Mouse (Mus musculus) adrenal gland, adult 18-20 months (tissue): ENCODE data around the gene Creb3l4. TPM values are rescaled to one million over a fixed set of nuclear protein-coding genes. Genes with fewer than 3 reads are reported as not detected.

Source experiments
- DNase-seq, 2 experiments: peaks; one replicate each; pipeline ENCODE4 v3.0.0; 2021 to 2022; ENCODE audit warnings: low spot score in 2 of 2
- microRNA-seq, 2 experiments: library from miRNA; unstranded; fragments of <30 nt; microRNA quantifications; one replicate each; pipeline ENCODE4 v1.2.0; 2021; ENCODE audit warnings: borderline number of aligned reads in 2 of 2
- total RNA-seq, 2 experiments: library from RNA; stranded (reverse); gene quantifications; 1 replicate in 1 of 2; 2 replicates in 1 of 2; pipeline ENCODE4 v1.2.3; 2021

The Creb3l4 gene
- total RNA-seq, 2 experiments from 2014 or later = 0.36 to 0.38 TPM

DNA sequence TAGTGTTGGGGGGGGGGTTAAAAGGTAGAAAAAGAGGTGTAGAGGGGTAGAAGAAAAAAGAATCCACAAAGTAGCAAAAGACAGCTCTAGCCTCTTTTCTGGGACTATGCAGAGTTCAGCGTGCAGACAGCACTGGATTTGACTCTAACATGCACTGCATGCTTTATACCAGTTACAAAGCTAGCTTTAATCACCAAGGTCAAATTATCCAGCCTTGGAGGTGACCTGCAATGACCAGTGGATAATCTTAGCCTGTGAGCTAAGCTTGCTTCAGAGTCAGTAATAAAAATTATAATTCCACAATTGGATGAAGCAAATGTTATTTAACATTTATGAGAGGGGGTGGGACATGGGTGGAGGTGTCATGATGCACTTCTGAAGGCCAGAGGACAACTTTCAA is 47.7 kb downstream of the Creb3l4 start:
- DNase-seq = no peak

DNA sequence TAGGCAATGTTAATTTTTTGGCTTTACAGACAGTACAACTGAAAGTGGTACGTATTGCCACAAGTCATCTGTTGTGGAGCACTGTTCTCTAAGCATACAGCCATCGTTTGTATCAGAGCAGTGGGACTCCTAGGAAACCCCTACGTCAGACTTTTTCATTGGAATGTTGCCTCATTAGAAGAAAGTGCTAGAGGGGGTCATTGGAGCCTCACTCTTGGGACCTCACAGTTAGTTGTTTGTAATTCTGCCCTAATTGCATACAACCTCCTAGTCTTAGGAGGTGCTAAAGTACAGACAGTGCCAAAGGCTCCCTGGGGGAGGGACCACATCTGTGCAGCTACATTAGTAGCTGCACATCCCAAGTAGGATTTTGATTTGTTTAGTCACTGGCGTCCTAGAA is 48.6 kb downstream of the Creb3l4 start:
- no peak for DNase-seq

DNA sequence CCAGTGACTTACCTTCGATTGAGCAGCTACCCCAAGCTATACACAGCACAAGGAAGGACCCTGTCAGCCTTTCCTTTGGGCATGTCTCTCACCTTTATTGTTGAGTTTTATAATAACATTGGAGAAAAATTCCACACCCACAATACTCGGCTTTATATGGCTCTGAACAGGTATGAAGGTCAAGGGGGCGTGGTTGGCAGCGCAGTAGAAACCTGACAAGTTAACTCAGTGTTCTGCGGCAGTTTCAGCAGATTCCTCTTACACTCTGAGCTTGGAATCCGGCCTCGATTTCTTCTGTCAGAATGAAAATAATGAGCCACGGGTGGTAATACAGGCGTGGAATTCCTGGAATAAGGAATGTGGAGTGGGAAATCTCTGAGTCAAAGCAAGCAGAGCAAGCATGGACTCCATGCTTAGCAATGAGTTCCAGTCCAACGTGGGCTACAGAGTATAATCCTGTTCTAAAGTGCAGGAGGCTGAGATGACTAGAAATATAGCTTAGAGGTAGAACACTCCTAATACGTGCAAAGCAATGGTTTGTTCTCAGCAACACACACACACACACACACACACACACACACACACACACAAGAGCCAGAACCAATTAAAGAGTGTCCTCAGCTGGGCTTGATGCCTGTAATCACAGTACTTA is 52.3 kb downstream of the Creb3l4 start:
- no peak for DNase-seq

Small RNA genes lying within 50 kb of the gene (microRNA-seq; reads per million reads assigned to microRNA genes)
- gene Mir7012 = 0 to 0.61 reads per million in 2 experiments

Other genes with a start within 250 kb of the Creb3l4 start
- gene Hax1, start 244.7 kb downstream of the Creb3l4 start, total RNA-seq = 100 to 1,000 TPM; 150 to 153 TPM
- gene 4933434E20Rik, start 191.9 kb downstream of the Creb3l4 start, total RNA-seq = 10 to 100 TPM; 88.2 to 89.0 TPM
- 100 to 1,000 TPM; 142 to 156 TPM for gene Ubap2l, start 190.9 kb downstream of the Creb3l4 start, total RNA-seq
- gene Tpm3, start 170.9 kb downstream of the Creb3l4 start, total RNA-seq = 100 to 1,000 TPM; 169 to 191 TPM
- gene Nup210l, start 139.4 kb downstream of the Creb3l4 start, total RNA-seq = under 1 TPM; 0.48 to 0.53 TPM
- gene Rps27, start 29.9 kb downstream of the Creb3l4 start, total RNA-seq = 1,000 to 10,000 TPM; 2,116 to 2,128 TPM
- gene Rab13, start 29.8 kb downstream of the Creb3l4 start, total RNA-seq = 10 to 100 TPM; 21.1 to 30.8 TPM
- gene Jtb, start 11.9 kb downstream of the Creb3l4 start, total RNA-seq = 10 to 100 TPM; 66.2 to 72.2 TPM
- gene Slc39a1, start 4.7 kb upstream of the Creb3l4 start, total RNA-seq = 100 to 1,000 TPM; 115 to 116 TPM
- gene Crtc2, start 10.7 kb upstream of the Creb3l4 start, total RNA-seq = 10 to 100 TPM; 48.5 to 51.0 TPM
- gene Dennd4b, start 21.7 kb upstream of the Creb3l4 start, total RNA-seq = 1 to 10 TPM; 8.6 to 9.1 TPM
- gene Gatad2b, start 49.7 kb upstream of the Creb3l4 start, total RNA-seq = 10 to 100 TPM; 50.0 to 64.5 TPM
- gene Slc27a3, start 146.4 kb upstream of the Creb3l4 start, total RNA-seq = 100 to 1,000 TPM; 102 to 110 TPM
- gene Ints3, start 190.1 kb upstream of the Creb3l4 start, total RNA-seq = 10 to 100 TPM; 71.1 to 98.9 TPM
- 100 to 1,000 TPM; 241 to 269 TPM for gene Npr1, start 222.4 kb upstream of the Creb3l4 start, total RNA-seq
- gene Ilf2, start 232.6 kb upstream of the Creb3l4 start, total RNA-seq = 10 to 100 TPM; 49.3 to 53.1 TPM
- gene Snapin, start 247.5 kb upstream of the Creb3l4 start, total RNA-seq = 10 to 100 TPM; 57.3 to 59.8 TPM